Mouse (Mus musculus): Measurements from ENCODE around the gene 4930402H24Rik.

- TF ChIP-seq CTCF (IDR thresholded peaks at IDR 0.05) (no peak), EP300 (IDR thresholded peaks at IDR 0.05) (no peak)
These were observed 18.7 kb upstream of the 4930402H24Rik start for GRCm38 (mm10) chr2:130924950-130925349.

All from lung, postnatal 0 days (tissue).